Mouse (Mus musculus): ENCODE measurements around the gene Ttc21a.
"Not testable (repeated sequence)": the region's sequence is repeated elsewhere in the genome, so short reads cannot be mapped to it uniquely, and the experiment has no call there.

Ttc21a gene

DNA sequence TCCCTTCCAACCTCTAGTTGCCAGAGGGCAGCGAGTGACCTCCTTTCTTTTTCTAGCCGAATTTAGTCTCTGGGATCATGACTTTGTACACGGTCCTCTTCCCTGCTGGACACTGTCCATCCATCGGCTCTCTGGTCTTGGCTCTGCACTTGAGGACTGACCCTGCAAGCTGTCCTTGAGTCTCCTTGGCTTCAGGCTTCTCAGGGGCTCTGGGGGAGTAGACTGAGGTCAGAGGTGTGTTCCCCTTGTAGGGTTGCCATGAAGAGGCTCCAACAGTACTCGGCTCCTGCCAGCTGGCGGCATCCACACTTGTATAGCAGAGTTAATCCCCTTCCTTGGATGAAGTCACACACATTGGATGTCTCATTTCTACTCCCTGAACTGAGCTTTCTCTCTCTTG, 62.2 kb downstream of the Ttc21a start:
- DNase-seq (ENCODE audit: low spot score in 2 of 2), result no peak

DNA sequence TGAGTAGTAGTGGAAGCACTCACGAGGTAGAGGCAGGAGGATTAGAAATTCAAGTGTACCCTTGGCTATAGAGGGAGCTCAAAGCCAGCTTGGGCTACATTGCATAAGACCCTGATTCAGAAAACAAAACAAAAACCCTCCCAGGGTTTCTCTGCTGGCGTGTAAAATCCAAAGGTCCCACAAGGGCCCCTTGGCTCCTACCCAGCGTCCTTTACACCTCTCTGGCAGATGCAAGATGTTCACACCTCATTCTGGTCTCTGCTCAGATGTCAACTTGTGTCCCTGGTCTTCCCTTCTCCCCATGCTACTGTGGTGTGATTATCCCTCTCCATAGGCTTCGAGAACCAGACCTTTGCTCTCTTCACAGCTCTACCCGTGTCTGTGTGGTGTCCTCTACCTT, 63.4 kb downstream of the Ttc21a start:
- no peak for DNase-seq (ENCODE audit: low spot score in 2 of 2)

DNA sequence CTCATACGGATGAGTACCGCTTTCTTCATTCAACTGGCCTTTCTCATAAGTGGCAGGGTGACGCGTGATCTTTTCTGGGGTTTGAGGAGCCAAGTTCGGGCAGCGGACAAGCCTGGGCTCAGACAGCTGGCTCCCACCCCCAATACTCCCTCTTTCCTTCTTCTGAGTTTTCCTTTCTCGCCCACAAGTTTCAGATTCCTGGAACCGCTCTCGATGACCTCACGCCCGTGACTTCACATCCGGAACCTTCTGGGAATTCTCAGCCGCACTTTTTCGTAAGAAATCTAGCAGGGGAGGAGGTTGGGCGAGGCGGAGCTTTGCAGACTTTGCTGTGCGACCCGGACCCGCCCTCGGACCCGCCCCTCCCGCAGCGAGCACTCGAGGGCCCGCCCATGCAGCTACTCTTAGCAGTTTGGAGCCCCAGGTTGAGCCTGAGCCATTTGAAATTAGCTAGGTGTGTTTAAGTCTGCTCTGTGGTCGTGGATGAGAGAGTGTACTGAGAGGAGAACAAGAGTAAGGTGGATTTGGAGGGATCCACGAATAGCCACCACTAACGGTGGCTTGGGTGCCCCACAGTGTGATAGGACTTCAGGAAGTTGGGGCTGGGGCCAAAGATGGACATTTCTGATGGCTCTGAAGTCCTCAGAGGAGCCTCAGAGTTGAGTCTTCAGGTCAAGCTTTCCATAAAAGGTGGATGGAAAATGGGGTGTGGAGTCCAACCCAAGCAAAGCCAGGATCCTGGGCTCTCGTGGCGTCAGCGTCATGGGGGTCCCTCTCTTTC, 64.7 kb downstream of the Ttc21a start:
- DNase-seq (ENCODE audit: low spot score in 2 of 2), result no peak

DNA sequence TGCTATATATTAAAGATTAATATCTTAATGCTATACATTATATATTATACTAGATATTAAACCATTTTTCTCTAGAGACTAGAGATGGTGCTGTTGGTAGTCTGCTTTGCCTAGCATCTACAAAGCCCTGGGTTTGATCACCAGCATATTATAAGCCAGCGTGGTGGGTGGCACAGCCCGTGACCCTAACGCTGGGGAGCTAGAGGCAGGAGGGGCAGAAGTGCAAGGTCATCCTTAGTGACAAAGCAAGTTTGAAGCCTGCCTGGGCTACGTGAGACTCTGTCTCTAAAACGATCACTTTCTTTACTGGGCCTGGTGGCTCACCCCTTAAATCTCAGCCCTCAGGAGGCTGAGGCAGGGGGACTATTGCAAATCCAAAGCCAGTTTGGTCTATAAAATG, 65.5 kb downstream of the Ttc21a start:
- no peak for DNase-seq (ENCODE audit: low spot score in 2 of 2)

DNA sequence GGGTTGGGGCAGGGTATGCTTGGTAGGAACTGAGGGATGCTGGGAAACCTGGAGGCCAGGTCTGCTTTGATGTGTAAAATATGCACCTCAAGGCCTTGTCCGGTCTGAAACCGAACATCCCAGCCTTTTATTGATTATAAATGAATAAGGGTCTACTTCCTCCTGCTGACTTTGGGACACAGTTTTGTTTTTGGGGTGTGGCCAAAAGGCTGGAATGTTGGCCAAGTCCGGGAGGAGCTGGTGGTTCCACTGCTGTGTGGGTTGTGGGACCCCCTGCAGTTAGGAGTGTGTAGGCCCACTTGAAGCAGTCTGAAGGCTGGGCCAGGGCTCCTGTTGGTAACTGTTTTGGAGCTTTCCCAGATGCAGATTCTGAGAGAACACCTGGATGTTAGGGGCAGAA, 68.5 kb downstream of the Ttc21a start:
- DNase-seq (ENCODE audit: low spot score in 2 of 2), result no peak

DNA sequence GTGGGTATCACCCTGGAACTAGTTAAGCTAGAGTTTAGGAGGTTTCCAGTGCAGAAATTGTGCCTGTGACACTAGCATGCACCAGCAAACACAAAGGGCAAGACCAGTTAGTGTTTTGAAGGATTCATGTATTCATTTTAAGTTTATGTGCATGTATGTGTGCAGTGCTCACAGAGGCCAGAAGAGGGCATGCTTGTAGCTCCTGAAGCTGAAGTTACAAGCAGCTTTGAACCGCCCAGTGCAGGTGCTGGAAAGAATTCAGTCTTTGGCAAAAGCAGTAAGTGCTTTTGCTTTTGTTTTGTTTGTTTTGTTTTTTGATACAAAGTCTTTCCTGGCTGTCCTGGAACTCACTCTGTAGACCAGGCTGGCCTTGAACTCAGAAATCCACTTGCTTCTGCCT, 70.4 kb downstream of the Ttc21a start:
- no peak for DNase-seq (ENCODE audit: low spot score in 2 of 2)

DNA sequence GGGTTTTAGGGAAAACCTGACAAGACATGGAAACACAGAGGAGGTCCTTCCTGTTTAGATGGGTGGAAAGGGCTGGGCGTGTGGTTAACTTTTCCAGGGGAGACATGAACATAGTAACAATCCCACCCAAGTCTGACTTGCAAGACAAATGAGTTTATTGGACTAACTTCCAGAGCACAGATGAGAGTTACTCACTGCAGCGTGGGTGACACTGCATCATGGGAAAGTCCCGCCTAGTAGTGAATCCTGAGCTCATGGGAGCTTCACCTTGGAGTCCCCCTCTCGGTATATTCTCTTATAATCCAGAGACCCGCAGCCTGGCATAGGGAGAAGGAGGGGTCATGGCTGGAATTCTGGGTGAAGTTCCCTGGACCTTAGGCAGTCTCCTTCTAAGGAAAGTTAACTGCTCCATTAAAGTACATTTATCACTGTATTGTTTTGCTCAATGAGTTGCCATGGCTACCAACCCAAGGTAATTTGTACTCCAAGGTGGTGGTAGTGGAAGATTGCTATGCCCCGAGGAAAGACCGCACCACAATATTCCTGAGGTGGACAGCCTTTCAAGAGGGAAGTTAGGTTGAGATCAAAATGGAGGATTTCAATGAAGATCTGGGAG, 71.9 kb downstream of the Ttc21a start:
- no peak for DNase-seq (ENCODE audit: low spot score in 2 of 2)

DNA sequence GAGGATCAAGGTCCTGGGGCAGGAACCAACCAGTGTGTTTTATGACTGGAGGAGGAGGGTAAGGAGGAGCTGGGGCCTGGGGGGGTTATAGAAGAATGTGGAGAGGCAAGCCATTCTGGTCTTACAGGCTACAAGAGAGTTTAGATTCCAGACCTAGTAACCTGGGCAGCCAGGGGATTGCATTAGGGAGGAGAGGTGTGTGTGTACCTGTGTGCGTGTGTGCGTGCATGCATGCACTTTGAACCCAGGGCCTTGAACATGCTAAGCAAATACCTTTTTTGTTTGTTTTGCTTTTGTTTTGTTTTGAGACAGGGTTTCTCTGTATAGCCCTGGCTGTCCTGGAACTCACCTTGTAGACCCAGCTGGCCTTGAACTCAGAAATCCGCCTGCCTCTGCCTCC, 72.5 kb downstream of the Ttc21a start:
- DNase-seq (ENCODE audit: low spot score in 2 of 2), result no peak

DNA sequence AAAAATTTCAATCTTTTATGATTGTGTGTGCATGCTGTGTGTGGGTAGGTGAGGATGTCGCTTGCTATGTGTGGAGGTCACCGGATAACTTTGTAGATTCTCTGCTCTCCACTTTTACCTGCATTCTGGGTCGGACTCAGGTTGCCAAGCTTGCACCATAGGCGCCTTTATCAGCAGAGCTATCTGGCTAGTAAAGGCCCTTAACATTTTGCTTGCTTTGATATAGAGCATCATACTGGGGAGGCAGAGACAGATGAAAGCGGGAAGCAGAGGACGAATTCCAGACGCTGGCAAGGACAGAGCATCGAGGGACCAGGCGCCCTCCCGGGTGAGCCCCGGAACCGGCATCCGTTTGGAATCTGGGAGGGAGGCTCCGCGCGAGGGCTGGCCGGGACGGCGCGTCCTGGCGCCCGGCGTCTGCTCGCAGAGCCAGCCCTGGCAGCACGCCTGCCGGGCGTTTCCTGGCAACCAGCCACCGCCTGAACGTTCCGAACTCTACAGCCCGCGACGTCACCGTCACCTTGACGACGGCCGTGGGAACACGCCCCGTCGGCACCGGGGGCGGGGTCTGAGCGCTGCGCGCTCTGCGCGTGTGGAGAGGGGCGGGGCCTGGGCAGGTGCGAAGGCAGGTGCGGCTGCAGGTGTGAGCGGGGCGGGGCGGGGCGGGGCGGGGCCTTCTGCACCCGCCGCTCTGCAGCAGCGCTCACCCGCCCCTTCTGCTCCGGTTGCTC, 73.5 kb downstream of the Ttc21a start:
- peak; percentile 95 for DNase-seq (ENCODE audit: low spot score in 2 of 2)

DNA sequence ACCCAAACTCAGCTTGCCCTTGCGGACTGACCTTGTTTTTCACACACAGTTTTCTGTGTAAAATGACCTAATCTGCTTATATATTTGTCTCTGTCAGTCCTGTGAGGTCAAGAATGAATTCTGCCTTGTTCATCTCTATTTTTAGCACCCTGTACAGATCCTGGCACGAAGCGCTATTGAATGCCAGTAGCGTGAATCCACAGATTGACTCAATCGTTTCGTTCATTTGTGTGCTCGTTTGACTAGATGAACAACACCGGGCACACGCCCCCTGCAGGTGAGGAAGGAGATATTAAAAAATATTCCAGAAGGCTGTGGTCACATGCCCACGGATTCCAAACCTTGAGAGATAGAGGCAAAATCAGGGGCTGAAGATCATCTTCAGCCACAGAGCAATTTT, 74.1 kb downstream of the Ttc21a start:
- peak in 1 of 2 experiments; percentile 56 for DNase-seq (ENCODE audit: low spot score in 2 of 2)

DNA sequence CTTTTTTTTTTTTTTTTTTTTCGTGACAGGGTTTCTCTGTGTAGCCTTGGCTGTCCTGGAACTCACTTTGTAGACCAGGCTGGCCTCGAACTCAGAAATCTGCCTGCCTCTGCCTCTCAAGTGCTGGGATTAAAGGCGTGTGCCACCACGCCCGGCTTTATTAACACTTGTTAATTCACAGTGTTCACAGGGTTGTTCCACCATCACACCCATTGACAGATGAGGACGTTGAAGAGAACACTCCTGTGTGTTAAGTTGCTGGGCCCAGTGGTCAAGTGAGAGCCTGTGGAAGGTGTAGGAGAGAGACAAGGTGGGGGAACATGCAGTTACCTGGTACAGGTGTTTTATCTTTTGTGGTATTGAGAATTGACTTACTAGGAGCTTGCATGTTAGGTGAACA, 74.8 kb downstream of the Ttc21a start:
- DNase-seq (ENCODE audit: low spot score in 2 of 2), result not testable (repeated sequence)

DNA sequence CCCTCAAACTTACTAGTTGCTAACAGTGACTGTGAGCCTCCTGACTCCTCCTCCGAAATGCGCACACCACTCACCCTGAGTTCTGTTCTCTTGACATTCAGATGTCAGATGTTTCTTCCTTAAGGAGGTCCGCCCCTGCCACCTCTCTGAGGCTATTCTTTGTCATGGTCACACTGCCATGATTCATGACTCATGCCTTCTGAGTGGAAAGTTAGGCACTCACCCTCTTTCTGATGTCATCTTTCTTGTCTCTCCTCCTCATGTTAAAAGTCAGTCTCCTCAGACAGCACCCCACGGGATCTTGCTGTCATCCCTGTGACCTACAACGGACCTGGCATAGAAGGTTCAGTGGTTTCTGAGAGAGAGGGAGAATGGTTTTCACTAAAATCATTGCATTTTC, 75.4 kb downstream of the Ttc21a start:
- no peak for DNase-seq (ENCODE audit: low spot score in 2 of 2)

DNA sequence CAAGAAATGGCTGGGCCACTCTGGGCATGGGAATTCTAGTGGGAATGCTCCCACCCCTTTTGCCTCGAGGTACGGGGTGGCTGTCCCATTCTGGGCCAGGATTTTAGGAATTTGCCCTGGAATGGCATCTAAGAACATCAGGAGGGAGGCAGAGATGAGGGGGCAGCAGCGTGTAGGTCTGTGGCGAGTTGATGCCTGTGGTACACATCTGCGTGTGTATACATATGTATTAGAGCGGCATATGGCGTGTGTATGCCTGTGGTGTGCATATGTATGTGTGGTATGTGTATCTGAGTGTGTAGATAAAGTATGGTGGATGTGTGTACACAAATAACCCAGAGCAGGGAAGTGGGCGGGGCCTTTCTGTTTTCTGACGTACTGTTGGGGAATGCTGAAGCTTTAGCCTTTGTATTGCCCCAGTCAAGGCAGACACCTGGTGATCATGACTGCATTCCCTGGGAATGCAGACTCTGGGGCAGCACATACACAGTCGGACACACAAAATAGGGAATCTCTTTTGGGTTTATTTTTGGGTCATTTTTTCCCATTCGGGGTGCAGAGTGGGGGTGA, 75.9 kb downstream of the Ttc21a start:
- no peak for DNase-seq (ENCODE audit: low spot score in 2 of 2)

DNA sequence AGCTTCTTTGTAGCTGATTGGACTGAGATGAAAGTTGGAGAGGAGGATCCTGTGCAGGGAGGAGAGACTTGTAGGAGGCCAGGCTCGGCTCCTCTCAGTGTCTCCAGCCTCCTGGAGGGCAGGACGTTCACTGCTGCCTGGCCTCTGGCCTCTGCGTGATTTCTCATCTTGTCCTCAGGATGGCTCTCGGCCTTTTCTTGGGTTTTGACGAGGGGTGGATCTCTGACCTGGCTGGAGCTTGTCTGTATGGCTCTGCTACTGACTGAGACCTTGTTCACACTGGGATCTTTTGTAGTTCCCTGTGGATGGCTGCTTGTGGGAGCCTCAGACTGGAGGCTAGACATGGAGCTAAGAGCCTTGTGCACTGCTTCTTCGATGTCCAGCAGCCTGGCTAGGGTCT, 77.4 kb downstream of the Ttc21a start:
- no peak for DNase-seq (ENCODE audit: low spot score in 2 of 2)

DNA sequence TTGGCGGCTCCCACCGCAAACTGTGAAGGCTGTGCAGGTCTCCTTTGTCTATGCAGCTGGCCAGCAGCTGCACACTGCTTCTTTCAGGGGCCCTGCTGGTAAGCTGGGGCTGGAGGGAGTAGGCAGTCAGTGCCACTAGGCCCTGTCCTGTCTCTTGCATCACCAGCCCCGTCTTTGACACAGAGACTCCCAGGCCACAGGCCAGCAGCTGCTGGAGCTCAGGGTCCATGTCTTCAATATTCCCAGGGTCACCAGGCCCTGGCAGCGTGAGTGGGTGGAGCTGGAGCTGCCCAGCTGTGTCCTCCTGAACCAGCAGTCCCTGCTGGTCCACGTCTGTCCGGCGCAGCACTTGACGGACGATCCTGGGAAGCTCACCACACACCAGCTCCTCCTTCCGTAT, 79.5 kb downstream of the Ttc21a start:
- DNase-seq (ENCODE audit: low spot score in 2 of 2), result no peak

All from frontal cortex, postnatal 25 days (tissue).